Mouse (Mus musculus): ENCODE measurements at regions not wholly inside any gene's neighbourhood (a gene's known extent, or its start where the extent isn't known, plus 50 kb on each side); places are given as distances from the start of the nearest gene placed in this dataset.

DNA sequence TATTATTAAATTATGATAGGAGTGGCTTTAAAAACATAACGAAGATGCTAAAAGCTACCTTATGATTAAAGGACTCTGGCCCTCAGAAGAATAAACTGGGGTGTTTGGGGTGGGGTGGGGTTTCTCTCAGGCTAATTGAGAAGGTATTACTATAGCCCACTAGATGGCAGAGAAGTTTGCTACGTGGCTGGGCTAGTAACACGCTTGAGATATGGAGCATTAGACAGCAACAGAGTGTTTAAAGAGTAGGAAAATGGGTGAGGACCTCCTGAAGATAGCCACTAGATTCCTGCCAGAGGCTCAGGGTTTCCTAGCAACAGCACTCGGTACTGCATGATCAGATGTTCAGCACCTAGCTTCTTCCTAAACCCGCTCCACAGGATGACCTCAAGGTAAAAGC, 76.7 kb upstream of the Gpc5 start:
- DNase-seq (ENCODE audit: low spot score), result peak; percentile 27

DNA sequence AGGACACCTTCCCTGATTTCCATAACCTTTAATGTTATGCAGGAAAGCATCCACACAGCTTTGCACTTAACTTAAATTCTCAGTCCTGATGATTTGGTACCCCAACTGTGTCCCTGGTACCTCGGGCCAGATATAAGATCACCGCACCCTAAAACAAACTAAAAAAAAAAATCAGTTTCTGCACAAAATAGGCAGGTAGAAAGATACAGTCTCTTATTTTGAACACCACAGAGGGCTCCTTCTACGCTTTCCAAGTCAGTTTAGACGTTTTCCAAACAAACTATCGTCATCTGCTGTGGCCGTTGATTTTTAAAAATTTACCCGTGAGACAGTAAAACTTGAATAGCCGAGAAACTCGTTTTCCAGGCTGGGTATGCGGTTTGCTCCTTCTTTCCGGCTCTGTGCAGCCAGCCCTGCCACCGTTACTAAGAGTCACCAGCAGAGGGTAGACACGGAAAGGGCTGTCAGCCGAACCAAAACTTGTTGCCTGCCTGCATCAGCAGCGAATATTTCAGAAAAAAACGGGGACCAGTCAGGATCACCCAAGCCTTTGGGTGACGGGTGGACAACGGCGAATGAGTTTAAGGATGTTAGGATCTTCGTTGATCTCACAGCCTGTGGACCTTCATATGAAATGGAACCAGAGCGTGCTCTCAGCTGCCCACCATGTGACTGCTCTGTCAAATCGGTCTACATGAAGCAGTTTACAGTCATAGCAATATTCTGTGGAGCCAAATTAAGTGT, 74.4 kb upstream of the Gpc5 start:
- peak; percentile 83 for DNase-seq (ENCODE audit: low spot score)

- no peak for DNase-seq (ENCODE audit: low spot score)
These were observed 64.0 kb upstream of the Gpc5 start for GRCm38 (mm10) chr14:115028011-115028410.

DNA sequence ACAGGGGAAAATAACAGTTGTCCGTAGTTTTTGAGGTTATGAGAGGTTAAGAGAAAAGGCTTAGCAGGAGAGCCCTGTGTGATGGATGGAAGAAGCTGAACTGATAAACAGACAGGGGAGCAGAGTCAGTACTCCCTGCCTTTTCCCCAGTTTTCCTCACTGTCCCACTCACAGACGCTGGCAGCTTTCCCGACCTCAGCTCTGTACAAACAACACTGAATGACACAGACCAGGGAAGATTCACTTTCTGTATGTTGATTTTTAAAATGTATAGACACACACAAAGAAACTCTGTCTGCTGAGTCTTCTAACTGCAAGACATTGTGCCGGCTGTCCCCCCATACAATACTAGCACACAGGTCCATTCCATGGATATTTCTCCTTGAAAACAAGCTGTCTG, 60.3 kb upstream of the Gpc5 start:
- no peak for DNase-seq (ENCODE audit: low spot score)

DNA sequence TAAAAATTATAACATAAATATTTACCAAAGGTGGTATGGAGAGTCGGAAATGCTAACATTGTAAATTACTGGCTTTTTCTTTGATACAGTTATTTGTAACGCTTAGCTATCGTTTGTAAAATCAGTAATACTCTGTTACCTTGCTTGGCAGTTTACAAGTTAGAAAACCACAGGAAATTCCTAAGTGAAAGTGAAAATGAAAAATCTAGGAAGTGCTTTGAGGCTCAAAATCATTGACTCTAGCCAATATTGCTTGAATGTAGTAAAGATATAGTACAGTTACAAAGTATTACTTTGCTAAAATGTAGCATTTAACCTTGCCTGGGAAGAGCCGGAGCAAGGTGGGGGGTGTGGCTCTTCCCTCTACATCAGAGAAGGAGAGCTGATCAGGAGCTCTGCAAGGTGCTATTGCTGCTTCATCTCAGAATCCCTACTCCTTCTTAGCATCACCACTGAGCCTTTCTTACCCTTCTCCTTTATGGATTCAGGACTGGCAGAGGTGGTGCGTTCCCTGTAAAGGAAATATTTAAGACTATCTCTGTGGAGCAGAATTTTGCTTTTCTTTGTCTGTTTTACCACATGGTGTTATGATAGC, 58.5 kb upstream of the Gpc5 start:
- DNase-seq (ENCODE audit: low spot score), result no peak

DNA sequence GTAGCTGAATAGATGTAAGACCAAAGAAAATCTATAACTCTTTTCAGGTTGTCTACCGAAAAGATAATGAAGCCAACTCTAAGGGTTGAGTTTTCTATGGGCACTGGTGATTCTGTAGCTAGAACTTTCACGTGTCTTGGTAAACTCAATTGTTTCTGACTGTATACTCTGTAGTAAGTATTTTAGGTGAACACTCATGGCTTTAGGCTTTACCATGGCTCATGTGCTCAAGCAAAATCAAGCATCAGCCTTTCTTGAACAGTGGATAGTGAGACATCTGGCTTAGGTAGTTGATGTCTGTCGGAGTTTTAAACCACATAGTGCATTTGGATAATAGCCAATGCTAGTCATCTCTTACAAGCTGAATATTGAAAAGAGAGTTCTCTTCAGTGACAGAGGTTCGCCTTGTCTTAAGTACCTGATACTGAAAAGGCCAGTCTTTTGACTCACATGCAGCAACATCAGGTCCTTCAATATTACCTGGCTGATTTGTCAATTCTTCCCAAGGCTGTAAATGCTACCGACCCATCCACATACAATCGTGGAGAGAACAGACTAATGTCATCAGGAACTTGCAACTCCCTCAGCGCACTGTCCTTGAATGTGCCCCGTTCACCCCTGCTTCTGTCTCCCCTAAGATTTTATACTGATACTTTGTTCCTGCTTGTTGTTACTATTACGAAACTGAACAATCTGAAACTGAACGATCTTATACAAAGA, 57.1 kb upstream of the Gpc5 start:
- no peak for DNase-seq (ENCODE audit: low spot score)

DNA sequence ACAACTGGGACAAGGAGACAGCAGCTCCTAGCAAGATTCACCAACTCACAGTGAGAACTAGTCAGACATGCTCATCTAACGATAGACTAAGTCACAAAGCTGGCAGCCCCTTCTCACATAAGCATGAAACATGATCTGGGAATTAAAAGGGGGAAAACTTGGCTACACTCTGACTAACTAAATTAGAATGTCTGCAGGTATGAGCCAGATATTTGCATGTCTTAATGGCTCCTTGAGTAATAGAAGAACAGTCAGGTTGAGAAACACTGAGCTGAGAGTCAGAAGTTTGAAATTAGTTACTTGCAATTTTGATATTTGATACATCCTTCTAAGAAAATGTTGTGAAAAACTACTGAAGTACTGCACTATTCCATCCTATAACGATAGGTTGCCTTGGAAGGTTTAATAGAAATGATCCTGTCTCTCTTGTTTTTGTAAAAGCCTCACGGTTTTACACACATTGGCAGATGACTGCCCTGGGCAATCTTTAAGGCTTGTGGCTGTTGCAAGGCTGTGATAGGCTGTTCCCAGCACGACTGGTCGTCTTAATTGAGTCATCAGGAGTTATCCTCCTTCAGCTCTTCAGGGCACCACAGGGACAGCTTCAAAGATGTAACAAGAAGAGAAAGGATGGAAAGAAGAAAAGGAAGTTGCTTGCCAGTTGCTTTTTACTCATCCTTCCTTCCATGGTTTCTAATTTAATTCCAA, 54.8 kb upstream of the Gpc5 start:
- no peak for DNase-seq (ENCODE audit: low spot score)

DNA sequence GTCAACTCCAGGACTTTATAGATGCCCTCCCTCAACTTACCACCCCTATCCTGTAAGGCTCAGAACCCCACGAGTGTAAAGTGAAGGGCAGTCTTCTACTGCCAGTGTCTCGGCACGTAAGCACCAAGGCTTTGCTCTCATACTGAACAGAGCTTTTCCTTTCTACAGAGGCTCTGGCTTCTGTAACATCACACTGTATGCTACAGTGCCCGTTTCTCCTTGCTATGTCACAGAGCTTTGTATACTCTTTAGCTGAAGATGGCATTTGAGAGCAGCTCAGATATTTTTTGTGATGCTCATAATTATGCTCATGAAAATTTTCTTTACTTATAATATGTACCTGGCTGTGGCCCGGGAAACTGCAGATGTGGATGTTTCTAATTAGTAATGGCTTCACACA, 53.2 kb upstream of the Gpc5 start:
- no peak for DNase-seq (ENCODE audit: low spot score)

- DNase-seq (ENCODE audit: low spot score), result no peak
These were observed 52.5 kb upstream of the Gpc5 start for GRCm38 (mm10) chr14:115039524-115039923.

DNA sequence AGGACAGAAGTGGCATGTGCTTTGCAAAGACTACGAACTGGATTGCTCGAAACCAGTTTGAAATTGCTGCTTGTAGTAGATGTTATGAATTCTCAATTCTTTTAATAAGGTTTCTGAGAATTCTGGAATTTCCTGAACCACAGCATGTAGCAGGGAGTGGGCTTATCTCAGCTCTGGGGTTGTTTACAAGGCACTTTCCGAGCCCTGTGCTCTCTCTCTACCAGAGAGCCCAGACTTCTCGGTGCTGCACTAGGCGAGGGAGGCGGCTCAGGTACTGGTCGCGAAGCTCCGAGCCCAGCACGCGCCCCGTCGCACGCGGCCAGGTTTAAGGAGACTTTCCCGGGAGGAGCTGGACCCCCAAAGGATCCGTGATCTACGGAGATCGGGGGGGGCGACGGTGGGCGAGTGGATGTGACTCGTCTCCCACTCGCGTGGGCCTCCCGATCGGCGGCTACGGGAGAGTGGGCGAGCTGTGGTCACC, 51.9 kb upstream of the Gpc5 start:
- DNase-seq (ENCODE audit: low spot score), result peak; percentile 73

DNA sequence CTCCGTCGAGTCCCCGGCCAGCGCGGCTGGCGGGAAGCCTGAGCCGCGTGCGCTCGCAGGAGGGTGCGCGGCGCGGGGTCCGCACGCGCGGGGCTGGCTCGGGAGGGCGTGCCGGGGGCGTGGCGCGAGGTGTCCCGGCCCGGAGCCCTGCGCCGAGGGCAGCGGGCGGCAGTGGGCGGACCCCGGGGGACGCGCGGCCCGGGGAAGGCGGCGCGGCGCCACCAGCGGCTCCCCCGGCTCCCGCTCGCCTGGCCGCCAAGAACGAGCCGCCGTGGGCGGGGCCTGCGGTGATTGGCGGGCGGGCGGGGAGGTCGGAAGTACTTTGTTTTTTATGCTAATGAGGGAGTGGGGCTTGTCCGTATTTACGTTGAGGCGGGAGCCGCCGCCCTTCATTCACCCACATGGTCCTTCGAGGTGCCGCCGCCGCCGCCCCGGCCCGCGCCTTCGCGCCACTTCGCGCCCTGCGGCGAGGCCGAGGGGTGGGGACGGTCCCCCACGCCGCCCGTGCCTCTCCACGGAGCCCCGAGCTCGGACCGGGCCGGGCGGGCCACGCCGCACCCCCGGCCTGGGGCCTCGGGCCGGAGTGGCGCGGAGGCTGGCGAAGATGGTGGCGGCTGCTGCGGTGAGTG, 51.3 kb upstream of the Gpc5 start:
- peak; percentile 94 for DNase-seq (ENCODE audit: low spot score)

DNA sequence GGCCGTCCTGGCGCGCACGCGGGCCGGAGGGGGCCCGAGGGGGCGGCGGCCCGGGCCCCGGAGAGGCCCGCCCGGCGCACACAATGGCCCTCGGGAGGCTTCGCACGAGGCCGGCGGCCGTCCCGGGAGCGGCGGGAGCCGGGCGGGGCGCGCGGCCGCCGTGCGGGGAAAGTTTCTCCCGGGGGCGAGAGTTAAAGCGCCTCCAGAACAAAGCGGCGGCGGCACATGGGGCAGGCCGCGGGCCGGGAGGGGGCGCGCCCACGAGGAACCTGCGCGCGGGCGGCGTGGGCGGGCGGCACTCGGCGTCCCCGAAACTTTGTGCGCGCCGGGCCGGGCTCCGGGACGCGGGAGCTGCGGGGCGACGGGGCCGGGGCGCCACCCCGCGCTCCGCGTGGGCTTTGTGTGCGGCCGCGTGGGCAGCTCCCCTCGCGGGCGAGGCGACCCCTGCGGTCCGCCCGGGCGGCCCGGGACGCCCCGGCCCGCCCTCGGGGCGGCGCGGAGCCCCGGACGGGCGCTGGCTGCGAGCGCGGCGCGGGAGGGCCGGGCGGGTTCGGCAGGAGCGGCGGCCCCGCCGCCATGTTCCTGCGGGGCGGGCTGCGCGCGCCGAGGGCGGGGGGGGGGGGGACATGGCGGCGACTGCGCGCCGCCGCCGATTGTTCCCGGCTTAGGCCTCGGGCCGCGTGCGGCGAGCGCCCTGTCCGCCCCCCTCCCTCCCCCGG, 50.5 kb upstream of the Gpc5 start:
- DNase-seq (ENCODE audit: low spot score), result no peak

- peak; percentile 86 for DNase-seq (ENCODE audit: low spot score)
These were observed 49.9 kb upstream of the Gpc5 start for GRCm38 (mm10) chr14:115042055-115042564.
